Mouse (Mus musculus): Measurements from ENCODE around the gene Adprm. TPM values are rescaled to one million over a fixed set of nuclear protein-coding genes. Genes with fewer than 3 reads are reported as not detected.
"Not testable (repeated sequence)": the region's sequence is repeated elsewhere in the genome, so short reads cannot be mapped to it uniquely, and the experiment has no call there.

Gene Adprm
- 34.8 and 37.5 TPM in 2 replicates for polyA plus RNA-seq (2016; fragmentation: Nextera tagmentation; extraction: Ambion mirVana)

DNA sequence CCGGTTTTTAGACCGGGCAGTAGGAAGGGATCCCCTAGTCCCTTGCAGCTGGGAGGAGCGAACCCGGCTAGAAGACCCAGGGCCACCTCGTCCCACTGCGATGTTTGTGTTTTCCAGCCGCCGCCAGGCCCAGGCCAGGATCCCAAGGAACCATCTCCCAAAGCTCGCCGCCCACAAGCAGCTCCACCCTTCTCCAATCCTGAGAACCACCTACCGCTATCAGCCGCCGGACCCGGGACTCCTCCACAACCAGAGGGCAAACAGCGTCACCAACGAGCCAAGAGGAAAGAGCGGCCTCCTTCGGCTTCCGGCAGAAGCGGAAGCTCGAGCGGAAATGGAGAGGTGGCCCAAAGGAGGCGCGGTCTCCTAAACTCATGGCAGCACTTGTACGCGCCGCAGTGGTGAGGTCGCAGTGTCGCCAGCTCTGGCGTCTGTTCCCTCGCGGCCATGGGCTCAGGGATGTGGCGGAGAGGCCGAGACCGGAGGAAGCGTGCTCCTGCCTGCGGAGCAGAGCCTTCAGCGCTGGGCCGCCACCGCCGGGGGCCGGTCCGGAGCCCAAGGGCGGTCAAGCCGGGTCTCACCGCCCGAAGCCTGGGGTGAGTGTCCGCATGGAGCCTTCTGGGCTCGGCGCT, at the start of gene Adprm, which contains the start of gene Sco1:
TSS of gene Adprm (minus strand) at position 274 of the 632 bp plus-strand sequence.
TSS of gene Sco1 (plus strand) at position 350 of the 632 bp plus-strand sequence.
- peak; percentile 93 for ATAC-seq (ENCODE audit: low FRiP score, low read depth)
- Histone ChIP-seq H3K9me3 (no peaks in the 10 kb centered on the region), H3K36me3 (peaks cover 24% of the 10 kb centered on the region), H3K27me3 (no peaks in the 10 kb centered on the region), H3K9ac (replicated peaks) (peak within 1 kb of the TSS; percentile 86), H3K27ac (replicated peaks) (peak within 1 kb of the TSS; percentile 78), H3K4me2 (replicated peaks) (peak within 1 kb of the TSS; percentile 78), H3K4me3 (peak within 1 kb of the TSS; percentile 97), H3K4me1 (peaks cover 17% of the 10 kb centered on the region)
- WGBS, result under 1% methylated on average over 50 of the region's 50 CpGs

DNA sequence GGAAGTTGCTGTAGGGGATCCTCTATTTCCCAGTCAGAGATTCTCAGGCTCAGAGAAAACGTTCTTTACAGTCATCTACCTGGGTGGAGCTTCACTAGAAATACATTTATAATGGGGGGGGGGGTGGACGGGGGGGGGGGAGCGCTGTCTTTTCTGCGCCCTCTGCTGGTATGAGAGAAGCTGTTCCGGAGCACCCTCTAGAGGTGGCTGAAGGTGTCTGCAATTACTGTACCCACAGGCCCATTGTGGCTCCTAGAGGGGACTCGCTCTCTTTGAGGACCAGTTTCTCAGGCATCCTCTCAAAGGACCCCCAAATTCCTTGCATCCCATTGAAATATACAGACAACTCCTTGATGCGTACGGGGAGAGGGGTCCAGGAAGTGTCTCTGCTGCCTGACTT, 49.3 kb upstream of the Adprm start:
- Histone ChIP-seq H3K36me3 (no peaks in the 10 kb centered on the region), H3K4me1 (0 out of 2 replicates have a peak, but pooled peaks cover 3% of the 10 kb centered on the region), H3K9ac (replicated peaks) (no peak overlapping the region), H3K4me2 (replicated peaks) (no peak overlapping the region), H3K27me3 (no peaks in the 10 kb centered on the region; the same call in 1 of the 2 replicates), H3K27ac (replicated peaks) (no peak overlapping the region), H3K4me3 (no peak overlapping the region), H3K9me3 (no peaks in the 10 kb centered on the region)
- ATAC-seq (ENCODE audit: low FRiP score, low read depth), result no peak
- 27% methylated on average over 7 of the region's 8 CpGs for WGBS

DNA sequence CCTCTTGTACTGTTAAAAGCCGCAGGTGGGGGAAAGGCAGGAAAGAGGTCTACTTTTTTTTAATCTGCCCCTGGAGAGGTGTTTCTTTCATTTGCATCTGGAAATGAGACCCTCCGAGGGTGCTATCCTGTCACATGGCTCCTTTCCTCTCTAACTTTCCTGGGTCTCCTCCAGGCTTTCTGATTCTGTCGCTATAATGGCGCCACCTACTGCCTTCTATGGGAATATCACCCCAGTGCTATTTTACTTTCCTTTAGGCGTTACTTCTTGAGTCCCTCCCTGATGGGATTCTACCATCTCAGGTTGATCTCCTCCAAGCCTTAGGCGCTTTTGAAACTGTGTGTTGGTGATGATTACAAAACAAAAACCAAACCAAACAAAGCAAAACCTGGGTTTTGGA, 47.8 kb upstream of the Adprm start:
- ATAC-seq (ENCODE audit: low FRiP score, low read depth), result no peak
- H3K4me3 ChIP-seq, result no peak overlapping the region
- H3K9me3 ChIP-seq, result no peaks in the 10 kb centered on the region
- WGBS, result 37% methylated on average over 6 of the region's 6 CpGs
- H3K36me3 ChIP-seq, result no peaks in the 10 kb centered on the region
- H3K9ac ChIP-seq (replicated peaks), result no peak overlapping the region
- H3K4me2 ChIP-seq (replicated peaks), result no peak overlapping the region
- H3K27me3 ChIP-seq, result no peaks in the 10 kb centered on the region
- H3K4me1 ChIP-seq, result no peaks in the 10 kb centered on the region
- no peak overlapping the region for H3K27ac ChIP-seq (replicated peaks)

DNA sequence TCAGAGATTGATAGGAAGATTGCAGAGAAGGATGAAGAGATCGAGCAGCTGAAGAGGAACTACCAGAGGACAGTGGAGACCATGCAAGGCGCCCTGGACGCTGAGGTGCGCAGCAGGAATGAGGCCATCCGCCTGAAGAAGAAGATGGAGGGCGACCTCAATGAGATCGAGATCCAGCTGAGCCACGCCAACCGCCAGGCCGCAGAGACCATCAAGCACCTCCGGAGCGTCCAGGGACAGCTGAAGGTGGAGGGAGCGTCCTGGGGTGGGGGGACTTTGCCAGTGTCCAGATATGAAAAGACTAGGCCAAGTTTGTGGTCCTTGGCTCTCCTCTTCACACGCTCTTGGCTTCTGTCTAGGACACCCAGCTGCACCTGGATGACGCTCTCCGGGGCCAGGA, 46.8 kb upstream of the Adprm start:
- H3K27me3 ChIP-seq, result no peaks in the 10 kb centered on the region
- no peaks in the 10 kb centered on the region for H3K36me3 ChIP-seq
- no peak for ATAC-seq (ENCODE audit: low FRiP score, low read depth)
- no peaks in the 10 kb centered on the region for H3K4me1 ChIP-seq
- 95% methylated on average over 16 of the region's 16 CpGs for WGBS
- no peaks in the 10 kb centered on the region for H3K9me3 ChIP-seq
- H3K27ac ChIP-seq (replicated peaks), result no peak overlapping the region
- H3K9ac ChIP-seq (replicated peaks), result no peak overlapping the region
- H3K4me2 ChIP-seq (replicated peaks), result no peak overlapping the region
- H3K4me3 ChIP-seq, result no peak overlapping the region

DNA sequence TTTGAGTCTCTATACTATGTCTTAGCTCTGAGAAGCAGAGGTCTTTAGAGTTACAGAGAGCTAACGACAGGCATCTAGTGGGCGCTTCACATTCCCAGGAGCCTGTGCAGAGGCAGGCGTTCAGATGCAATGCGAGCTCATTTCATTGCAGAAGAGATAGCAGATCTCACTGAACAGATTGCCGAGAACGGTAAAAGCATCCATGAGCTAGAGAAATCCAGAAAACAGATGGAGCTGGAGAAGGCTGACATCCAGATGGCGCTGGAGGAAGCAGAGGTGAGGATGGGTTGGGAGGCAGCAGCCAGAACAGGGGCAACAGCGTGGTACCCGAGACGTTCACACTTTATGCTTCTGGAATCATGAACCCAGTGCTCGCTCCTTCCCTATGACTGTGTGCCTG, 46.0 kb upstream of the Adprm start:
- Histone ChIP-seq H3K4me3 (no peak overlapping the region), H3K4me2 (replicated peaks) (no peak overlapping the region), H3K27ac (replicated peaks) (no peak overlapping the region), H3K9me3 (no peaks in the 10 kb centered on the region), H3K36me3 (no peaks in the 10 kb centered on the region), H3K4me1 (no peaks in the 10 kb centered on the region), H3K27me3 (no peaks in the 10 kb centered on the region), H3K9ac (replicated peaks) (no peak overlapping the region)
- 87% methylated on average over 11 of the region's 11 CpGs for WGBS
- ATAC-seq (ENCODE audit: low FRiP score, low read depth), result no peak

DNA sequence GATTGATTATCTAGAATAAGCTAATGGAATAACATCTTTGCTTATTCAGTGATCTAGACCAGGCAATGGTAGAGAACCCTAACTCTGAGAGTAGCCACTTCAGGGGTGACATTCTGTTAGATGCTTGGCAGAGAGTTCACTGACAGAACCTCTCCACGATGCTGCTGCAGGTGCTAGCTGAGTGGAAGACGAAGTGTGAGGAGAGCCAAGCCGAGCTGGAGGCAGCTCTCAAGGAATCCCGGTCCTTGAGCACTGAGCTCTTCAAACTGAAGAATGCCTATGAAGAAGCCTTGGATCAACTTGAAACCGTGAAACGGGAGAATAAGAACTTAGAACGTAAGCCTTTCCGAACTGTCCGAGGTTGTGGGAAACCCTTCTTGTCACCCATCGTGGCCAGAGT, 45.3 kb upstream of the Adprm start:
- no peak for ATAC-seq (ENCODE audit: low FRiP score, low read depth)
- Histone ChIP-seq H3K4me2 (replicated peaks) (no peak overlapping the region), H3K27ac (replicated peaks) (no peak overlapping the region), H3K9me3 (no peaks in the 10 kb centered on the region), H3K36me3 (no peaks in the 10 kb centered on the region), H3K4me3 (no peak overlapping the region), H3K9ac (replicated peaks) (no peak overlapping the region), H3K27me3 (no peaks in the 10 kb centered on the region), H3K4me1 (no peaks in the 10 kb centered on the region)
- WGBS, result 96% methylated on average over 10 of the region's 10 CpGs

DNA sequence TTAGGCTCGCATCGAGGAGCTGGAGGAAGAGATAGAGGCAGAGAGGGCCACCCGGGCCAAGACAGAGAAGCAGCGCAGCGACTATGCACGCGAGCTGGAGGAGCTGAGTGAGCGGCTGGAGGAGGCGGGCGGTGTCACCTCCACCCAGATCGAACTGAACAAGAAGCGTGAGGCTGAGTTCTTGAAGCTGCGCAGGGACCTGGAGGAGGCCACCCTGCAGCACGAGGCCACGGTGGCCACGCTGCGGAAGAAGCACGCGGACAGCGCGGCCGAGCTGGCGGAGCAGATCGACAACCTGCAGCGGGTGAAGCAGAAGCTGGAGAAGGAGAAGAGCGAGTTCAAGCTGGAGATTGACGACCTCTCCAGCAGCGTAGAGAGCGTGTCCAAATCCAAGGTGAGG, 42.1 kb upstream of the Adprm start:
- no peak overlapping the region for H3K4me3 ChIP-seq
- no peak for ATAC-seq (ENCODE audit: low FRiP score, low read depth)
- H3K9me3 ChIP-seq, result no peaks in the 10 kb centered on the region
- H3K27ac ChIP-seq (replicated peaks), result no peak overlapping the region
- H3K4me1 ChIP-seq, result no peaks in the 10 kb centered on the region
- H3K9ac ChIP-seq (replicated peaks), result no peak overlapping the region
- 76% methylated on average over 29 of the region's 29 CpGs for WGBS
- H3K27me3 ChIP-seq, result no peaks in the 10 kb centered on the region
- no peaks in the 10 kb centered on the region for H3K36me3 ChIP-seq
- H3K4me2 ChIP-seq (replicated peaks), result no peak overlapping the region

DNA sequence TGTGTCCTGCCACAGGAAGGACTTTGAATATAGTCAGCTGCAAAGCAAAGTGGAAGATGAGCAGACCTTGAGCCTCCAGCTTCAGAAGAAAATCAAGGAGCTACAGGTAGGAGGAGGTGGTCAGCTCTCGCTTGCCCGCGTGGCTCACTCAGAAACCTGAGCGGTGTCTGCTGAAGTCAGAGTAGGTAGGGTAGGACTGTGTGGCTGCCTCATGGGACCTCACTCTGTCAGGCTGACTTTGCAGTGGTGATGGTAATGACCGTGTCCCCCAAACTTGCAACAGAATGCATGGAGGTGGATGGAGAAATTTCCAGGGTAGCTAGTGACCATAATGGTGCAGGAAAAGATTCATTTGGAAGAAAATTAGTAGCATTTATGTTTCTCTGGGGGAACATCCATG, 41.3 kb upstream of the Adprm start:
- Histone ChIP-seq H3K4me3 (no peak overlapping the region), H3K36me3 (no peaks in the 10 kb centered on the region), H3K9ac (replicated peaks) (no peak overlapping the region), H3K4me2 (replicated peaks) (no peak overlapping the region), H3K4me1 (no peaks in the 10 kb centered on the region), H3K27ac (replicated peaks) (no peak overlapping the region), H3K9me3 (no peaks in the 10 kb centered on the region), H3K27me3 (no peaks in the 10 kb centered on the region)
- 93% methylated on average over 5 of the region's 5 CpGs for WGBS
- no peak for ATAC-seq (ENCODE audit: low FRiP score, low read depth)

DNA sequence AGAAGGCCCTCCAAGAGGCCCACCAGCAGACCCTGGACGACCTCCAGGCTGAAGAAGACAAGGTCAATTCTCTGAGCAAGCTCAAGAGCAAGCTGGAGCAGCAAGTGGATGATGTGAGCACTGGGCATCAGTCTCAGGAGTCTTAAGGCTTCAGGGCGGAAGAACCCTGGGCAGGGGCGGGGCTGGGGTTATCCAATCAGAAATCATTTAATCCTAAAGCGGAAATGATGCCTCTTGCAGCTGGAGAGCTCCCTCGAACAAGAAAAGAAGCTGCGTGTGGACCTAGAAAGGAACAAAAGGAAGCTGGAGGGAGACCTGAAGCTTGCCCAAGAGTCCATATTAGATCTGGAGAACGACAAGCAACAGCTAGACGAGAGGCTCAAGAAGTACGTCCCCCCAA, 40.8 kb upstream of the Adprm start:
- Histone ChIP-seq H3K36me3 (no peaks in the 10 kb centered on the region), H3K27me3 (no peaks in the 10 kb centered on the region), H3K27ac (replicated peaks) (no peak overlapping the region), H3K4me3 (no peak overlapping the region), H3K4me1 (no peaks in the 10 kb centered on the region), H3K9me3 (no peaks in the 10 kb centered on the region), H3K4me2 (replicated peaks) (no peak overlapping the region), H3K9ac (replicated peaks) (no peak overlapping the region)
- no peak for ATAC-seq (ENCODE audit: low FRiP score, low read depth)
- WGBS, result 79% methylated on average over 9 of the region's 9 CpGs

DNA sequence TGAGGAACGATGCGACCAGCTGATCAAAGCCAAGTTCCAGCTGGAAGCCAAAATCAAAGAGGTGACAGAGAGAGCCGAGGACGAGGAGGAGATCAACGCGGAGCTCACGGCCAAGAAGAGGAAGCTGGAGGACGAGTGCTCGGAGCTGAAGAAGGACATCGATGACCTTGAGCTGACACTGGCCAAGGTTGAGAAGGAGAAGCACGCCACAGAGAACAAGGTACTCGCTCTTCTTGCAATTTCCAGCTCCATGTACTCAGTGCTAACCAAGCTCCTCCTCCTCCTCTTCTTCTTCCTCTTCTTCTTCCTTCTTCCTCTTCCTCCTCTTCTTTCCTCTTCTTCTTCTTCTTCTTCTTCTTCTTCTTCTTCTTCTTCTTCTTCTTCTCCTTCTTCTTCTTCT, 40.0 kb upstream of the Adprm start:
- H3K9ac ChIP-seq (replicated peaks); H3K4me1 ChIP-seq; H3K27ac ChIP-seq (replicated peaks); H3K9me3 ChIP-seq; ATAC-seq (ENCODE audit: low FRiP score, low read depth); H3K4me2 ChIP-seq (replicated peaks); H3K36me3 ChIP-seq; H3K27me3 ChIP-seq; H3K4me3 ChIP-seq: not testable (repeated sequence)
- 86% methylated on average over 12 of the region's 12 CpGs for WGBS

DNA sequence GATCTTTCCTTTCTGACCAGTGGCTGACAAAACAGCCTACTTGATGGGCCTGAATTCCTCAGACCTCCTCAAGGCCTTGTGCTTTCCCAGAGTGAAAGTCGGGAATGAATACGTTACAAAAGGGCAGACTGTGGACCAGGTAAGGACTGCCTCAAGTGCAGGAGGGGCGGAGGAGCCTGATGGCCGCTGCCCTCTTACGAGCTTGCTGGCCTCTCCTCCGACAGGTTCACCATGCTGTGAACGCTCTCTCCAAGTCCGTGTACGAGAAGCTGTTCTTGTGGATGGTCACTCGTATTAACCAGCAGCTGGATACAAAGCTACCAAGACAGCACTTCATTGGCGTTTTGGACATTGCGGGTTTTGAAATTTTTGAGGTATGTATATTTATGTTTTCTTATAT, 34.8 kb upstream of the Adprm start:
- H3K4me1 ChIP-seq, result no peaks in the 10 kb centered on the region
- no peaks in the 10 kb centered on the region for H3K9me3 ChIP-seq
- peaks cover 40% of the 10 kb centered on the region for H3K27me3 ChIP-seq
- 88% methylated on average over 12 of the region's 12 CpGs for WGBS
- H3K4me2 ChIP-seq (replicated peaks), result no peak overlapping the region
- H3K9ac ChIP-seq (replicated peaks), result no peak overlapping the region
- H3K4me3 ChIP-seq, result no peak overlapping the region
- no peak overlapping the region for H3K27ac ChIP-seq (replicated peaks)
- no peaks in the 10 kb centered on the region for H3K36me3 ChIP-seq
- no peak for ATAC-seq (ENCODE audit: low FRiP score, low read depth)

DNA sequence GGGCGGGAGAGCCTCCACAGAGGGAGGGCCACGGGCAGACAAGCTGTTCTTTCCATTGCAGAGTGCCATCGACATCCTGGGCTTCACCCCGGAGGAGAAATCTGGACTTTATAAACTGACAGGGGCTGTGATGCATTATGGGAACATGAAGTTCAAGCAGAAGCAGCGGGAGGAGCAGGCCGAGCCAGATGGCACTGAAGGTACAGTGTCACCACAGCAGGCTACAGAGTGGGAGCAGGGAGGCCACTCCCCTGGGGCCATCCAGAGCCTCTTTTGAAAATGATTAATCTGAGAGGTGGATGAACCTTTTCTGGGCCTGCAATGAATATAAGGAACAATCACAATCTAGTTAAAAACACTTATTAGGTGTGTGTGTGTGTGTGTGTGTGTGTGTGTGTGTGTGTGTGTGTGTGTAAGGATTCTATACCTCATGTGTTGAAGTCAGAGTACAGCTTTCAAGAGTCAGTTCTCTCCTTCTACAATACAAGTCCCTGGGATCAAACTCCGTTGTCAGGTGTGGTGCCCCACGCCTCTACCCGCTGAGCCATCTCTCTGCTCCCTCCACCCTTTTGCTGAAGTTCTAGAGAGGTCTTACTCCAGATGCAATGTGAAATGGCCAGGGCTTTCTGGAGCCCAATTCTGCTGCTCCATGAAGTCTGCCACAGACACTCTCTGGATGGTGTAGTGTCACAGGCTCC, 34.2 kb upstream of the Adprm start:
- Histone ChIP-seq H3K36me3 (no peaks in the 10 kb centered on the region), H3K4me2 (replicated peaks) (no peak overlapping the region), H3K4me3 (no peak overlapping the region), H3K9ac (replicated peaks) (no peak overlapping the region), H3K27me3 (peaks cover 43% of the 10 kb centered on the region), H3K9me3 (no peaks in the 10 kb centered on the region), H3K27ac (replicated peaks) (no peak overlapping the region), H3K4me1 (no peaks in the 10 kb centered on the region)
- WGBS, result 59% methylated on average over 9 of the region's 9 CpGs
- ATAC-seq (ENCODE audit: low FRiP score, low read depth), result no peak
